Mouse (Mus musculus) Patski (cell line): ENCODE data around the gene Parg. TPM values are rescaled to one million over a fixed set of nuclear protein-coding genes. Genes with fewer than 3 reads are reported as not detected.

Experiments
- ATAC-seq: fragments of 100-300 bp; one replicate; pipeline ENCODE4 v1.8.0; 2021
- CTCF ChIA-PET: fragments of 350-600 bp; sonication (Branson Sonifier 250); formaldehyde crosslinking; loops from one replicate; lab custom pipeline; 2022; ENCODE audit warnings: inconsistent platforms; lab: Charles Lee
- POLR2A ChIA-PET: fragments of 350-600 bp; sonication (Branson Sonifier 250); formaldehyde crosslinking; loops from one replicate; lab custom pipeline; 2022; ENCODE audit warnings: antibody characterized with exemption, inconsistent platforms; lab: Charles Lee
- DNase-seq: peaks from one replicate; pipeline ENCODE4 v3.0.0-alpha.2; 2011; ENCODE audit warnings: low read depth, low spot score
- H3K27me3 ChIP-seq: fragments of 371-371 bp; one replicate; pipeline ENCODE4 v1.5.1; 2021
- CTCF ChIP-seq: fragments of 100-300 bp; IDR thresholded peaks from one replicate; pipeline ENCODE4 v1.5.1; 2021
- in situ Hi-C: fragments of 300-500 bp; cut with MboI; formaldehyde crosslinking; loops from 3 replicates; pipeline ENCODE4 v1.11.1; 2018; ENCODE audit warnings: low pct_unique_long_range_greater_than_20kb, mixed read lengths
- polyA plus RNA-seq: library from polyadenylated mRNA; unstranded; gene quantifications from one replicate; pipeline ENCODE4 v1.2.3, GENCODE M21; 2021

The Parg gene
- polyA plus RNA-seq, 1 experiment from 2014 or later, result 27.8 TPM

DNA sequence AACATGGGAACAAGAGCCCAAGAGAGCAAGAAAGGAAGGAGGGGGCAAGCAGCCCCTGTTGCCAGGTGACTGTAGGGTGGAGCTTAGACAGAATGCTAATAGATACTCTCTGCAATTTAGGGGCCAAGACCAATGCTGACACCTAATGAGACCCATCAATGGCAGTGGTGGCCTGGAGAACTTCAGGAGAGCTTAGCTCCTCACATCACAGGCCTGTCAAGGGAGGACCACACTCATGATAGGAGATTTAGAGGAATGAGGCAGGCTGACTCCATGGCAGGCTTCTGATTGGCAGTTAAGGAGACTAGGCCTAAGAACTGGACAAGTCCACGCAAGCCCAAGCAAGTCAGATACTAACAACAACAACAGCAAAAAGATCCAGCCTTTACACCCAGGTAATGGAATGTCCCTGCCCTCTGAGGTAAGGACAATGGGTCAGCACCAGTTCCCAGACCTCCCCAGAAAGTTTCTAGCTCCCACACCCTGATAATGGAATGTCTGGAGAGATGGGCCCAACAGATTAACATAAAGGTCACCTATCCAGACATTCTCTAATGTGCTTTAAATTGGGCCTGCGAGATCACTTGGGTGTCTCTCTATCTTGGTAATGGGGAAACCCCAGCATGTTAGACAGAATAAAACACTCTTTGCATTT lies 109.8 kb downstream of the Parg start:
- ChIA-PET POLR2A (no interaction called here), CTCF (no interaction called here)
- no peaks in the 10 kb centered on the region for H3K27me3 ChIP-seq
- no peak for ATAC-seq
- DNase-seq, result no peak
- TF ChIP-seq CTCF, result no peak
- in situ Hi-C loops, result no loop called here

DNA sequence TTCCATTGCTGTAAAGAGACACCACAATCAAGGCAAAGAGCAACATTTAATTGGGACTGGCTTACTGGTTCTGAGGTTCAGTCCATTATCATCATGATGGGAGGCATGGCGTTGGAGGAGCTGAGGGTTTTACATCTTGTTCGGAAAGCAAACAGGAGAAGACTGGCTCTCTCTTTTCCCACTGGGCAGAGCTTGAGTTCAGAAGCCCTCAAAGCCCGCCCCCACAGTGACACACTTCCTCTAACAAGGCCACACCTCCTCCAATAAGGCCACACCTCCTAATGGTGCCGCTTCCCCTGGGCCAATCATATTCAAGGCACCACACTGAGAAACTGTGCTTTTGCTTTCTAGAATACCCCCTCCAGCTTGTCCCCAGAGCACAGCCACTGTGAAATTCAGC lies 116.1 kb downstream of the Parg start:
- in situ Hi-C loops, result no loop called here
- TF ChIP-seq CTCF, result no peak
- CTCF ChIA-PET, result no interaction called here
- peaks cover 11% of the 10 kb centered on the region for H3K27me3 ChIP-seq
- POLR2A ChIA-PET, result interaction anchor here (0.6 kb wide), 1 partner anchor 292 kb away, joined by 3 read pairs; no protein-coding TSS in a partner anchor
- no peak for DNase-seq
- ATAC-seq, result no peak

DNA sequence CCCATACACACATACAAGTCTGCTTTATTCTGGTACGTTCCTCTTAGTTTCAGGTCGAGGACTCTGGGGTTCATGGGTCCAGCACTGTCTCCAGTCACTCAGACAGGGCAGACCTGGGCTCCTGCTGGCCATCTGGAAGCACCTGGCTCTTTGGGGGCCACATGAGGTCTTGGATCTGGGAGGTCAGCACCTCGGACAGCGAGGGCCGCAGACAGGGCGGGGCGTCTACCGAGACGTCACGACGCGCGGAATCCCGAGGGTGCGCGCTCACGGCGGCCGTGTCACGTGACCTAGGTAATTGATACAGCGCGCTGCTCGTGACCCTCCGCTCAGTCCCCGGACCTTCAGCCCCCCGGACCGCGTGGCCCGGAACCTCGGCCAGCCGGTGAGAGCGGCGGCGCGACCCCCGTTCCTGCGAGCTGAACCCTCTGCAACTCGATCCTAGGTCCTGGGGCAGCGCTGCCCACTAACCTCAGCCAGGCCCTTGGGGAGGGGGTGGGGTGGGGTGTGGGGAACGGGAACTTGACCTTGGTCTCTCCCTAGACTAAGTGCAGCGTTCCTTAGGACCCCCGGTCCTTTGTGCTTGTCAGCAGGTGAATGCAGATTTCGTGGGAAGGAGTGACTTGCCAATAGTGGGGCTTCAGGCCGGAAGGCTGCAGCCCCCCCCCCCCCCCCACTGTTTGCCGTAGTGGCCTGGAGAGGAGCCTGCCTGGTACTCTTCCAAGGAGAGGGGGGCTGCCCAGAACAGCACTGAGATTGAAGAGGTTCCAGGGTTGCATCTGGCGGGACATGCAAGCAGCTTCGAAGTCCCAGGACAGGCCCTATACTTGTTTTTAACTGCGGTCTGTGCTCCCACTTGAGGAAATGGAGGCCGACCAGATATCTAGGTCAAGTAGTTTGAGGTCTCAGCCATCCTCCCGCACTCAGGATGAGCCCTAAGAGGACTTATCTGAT lies 120.3 kb downstream of the Parg start, which contains the start of gene Ogdhl:
TSS of gene Ogdhl (plus strand) at position 288 of the 954 bp plus-strand sequence.
- in situ Hi-C loops, result no loop called here
- TF ChIP-seq CTCF, result no peak
- H3K27me3 ChIP-seq, result peaks cover 8% of the 10 kb centered on the region
- DNase-seq (peak; percentile 22), ATAC-seq (peak; percentile 53)
- ChIA-PET CTCF (no interaction called here), POLR2A (no interaction called here)

DNA sequence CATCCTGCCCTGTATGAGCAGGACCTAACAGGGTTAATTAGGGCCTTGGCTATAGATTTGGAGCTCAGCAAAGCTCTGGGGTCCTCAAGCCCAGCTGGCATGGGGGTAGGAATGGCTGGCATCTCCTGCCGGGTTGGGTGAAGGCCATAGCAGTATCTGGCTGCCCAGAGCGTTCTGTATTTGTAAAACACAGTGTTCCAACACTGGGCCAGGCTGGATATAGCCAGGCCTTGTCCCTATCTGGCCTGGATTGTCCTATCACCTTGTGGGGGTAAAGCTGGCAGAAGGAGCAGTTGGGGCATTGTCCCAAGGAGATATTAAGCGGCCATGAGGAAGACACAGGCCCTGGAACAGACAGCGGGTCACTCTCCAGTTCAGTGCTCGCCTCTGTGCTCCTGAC lies 121.5 kb downstream of the Parg start:
- DNase-seq, result no peak
- ChIA-PET POLR2A (no interaction called here), CTCF (no interaction called here)
- in situ Hi-C loops, result no loop called here
- TF ChIP-seq CTCF, result no peak
- H3K27me3 ChIP-seq, result peaks cover 5% of the 10 kb centered on the region
- no peak for ATAC-seq

DNA sequence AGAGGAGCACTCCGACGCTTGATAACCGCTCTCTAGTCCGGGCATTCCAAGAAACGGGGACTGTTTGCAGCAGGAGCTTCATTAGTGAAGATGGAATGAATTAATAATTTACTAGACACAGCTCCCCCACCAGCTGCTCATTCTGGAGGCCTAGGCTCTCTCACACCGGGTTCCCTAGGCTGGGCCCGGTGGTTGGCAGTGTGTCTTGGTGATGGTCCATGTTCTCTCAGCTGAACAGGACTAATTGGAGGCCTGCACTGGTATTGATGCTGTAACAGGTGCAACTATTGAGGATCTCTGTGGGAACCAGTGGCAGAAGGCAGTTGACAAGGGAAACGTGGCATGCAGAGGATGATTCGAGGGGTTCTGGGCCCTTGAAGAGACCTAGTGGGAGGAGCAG lies 125.6 kb downstream of the Parg start:
- H3K27me3 ChIP-seq, result no peaks in the 10 kb centered on the region
- no peak for TF ChIP-seq CTCF
- ChIA-PET CTCF (no interaction called here), POLR2A (no interaction called here)
- ATAC-seq (no peak), DNase-seq (no peak)
- in situ Hi-C loops, result no loop called here

DNA sequence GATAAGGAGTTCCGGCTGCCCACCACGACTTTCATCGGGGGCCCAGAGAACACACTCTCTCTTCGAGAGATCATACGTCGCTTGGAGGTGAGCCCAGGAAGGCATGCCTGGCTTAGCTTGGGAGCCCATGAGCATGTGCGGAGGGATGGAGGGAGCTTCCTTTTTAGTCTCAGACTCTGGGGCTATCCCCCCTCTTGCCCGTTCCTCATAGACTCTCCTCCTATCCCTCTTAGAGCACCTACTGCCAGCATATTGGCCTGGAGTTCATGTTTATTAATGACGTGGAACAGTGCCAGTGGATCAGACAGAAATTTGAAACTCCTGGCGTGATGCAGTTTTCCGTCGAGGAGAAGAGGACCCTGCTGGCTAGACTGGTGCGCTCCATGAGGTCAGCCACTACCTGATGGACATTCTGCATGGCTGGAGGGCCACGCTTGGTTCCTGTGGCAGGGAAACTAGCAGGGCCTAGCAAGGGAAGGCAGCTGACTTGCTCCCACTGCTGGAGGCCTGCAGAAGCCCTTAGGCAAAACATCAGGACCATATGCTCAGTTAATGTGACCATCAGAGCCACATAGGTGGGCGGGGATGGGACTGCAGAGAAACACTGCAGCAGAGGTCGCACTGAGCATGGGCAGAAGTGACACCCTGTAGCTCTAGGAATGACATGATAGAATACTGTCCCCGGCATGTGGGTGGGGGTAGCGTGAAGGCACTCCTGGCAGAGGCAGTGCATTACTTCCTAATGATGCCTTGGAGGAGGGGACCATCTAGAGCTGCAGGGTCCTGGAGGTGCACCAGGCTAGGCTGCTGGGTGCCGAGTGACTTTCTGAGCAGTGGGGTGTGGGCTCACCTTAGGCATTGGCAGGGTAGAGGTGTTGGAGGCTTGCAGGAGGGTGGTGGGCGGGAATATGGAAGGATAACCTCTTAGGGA lies 131.0 kb downstream of the Parg start:
- ATAC-seq (no peak), DNase-seq (no peak)
- in situ Hi-C loops, result no loop called here
- TF ChIP-seq CTCF, result no peak
- no peaks in the 10 kb centered on the region for H3K27me3 ChIP-seq
- POLR2A ChIA-PET, result no interaction called here
- CTCF ChIA-PET, result no interaction called here

DNA sequence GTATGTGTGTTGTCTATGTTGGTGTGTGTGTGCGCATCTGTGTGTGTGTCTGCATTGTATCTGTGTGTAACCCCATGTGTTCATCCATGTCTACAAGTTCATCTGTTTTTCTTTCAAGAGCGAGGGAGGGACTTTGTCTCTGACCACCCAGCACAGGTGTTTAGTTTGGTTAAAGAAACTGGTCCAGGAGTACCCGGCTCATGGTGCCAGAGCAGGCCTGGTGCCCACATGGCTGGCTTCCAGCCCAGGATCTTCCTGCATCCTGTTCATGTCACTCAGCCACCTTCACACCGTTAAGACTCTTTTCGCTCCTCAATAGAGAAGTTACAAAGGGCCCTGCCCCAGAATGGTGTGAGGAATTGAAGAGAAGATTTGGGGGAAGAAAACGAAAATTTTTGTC lies 134.3 kb downstream of the Parg start:
- in situ Hi-C loops, result no loop called here
- ATAC-seq (no peak), DNase-seq (no peak)
- POLR2A ChIA-PET, result no interaction called here
- CTCF ChIA-PET, result no interaction called here
- TF ChIP-seq CTCF, result no peak
- H3K27me3 ChIP-seq, result no peaks in the 10 kb centered on the region

DNA sequence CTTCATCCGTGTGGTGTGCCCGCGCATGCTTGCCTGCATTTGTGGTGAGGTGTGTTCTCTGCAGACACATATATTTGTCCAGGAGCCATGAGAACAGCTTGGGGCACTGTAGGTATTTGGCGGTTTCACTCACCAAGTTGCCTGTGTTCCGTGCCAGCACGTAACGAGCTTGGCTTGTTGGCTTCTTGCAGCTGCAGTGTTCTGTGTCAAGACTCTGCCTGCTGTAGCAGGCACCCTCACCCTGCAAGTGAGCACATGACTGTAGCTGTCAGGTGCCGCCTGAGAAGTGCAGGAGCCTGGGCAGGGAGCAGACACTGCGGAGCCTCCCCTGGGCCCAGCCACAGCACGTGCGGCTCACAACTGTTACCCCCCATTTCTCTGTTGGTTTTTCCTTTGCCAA lies 134.8 kb downstream of the Parg start:
- CTCF ChIA-PET, result no interaction called here
- no peak for ATAC-seq
- H3K27me3 ChIP-seq, result no peaks in the 10 kb centered on the region
- TF ChIP-seq CTCF, result no peak
- no peak for DNase-seq
- in situ Hi-C loops, result no loop called here
- POLR2A ChIA-PET, result no interaction called here

DNA sequence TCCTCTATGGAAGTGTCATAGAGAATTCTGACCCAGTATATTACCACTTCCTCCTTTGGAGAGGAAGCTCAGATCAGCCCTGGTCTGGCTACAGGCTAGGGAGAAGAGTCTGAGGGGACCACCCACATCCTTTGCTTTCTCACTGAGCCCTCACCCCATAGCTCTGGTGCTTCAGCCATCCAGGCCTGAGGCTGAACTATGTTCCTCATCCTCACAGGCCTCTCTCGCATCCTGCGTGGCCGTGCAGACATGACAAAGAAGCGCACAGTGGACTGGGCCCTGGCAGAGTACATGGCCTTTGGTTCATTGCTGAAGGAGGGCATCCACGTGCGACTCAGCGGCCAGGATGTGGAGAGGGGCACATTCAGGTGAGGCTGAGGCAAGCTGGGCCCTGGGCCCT lies 140.1 kb downstream of the Parg start:
- no peak for TF ChIP-seq CTCF
- ChIA-PET POLR2A (no interaction called here), CTCF (no interaction called here)
- no peaks in the 10 kb centered on the region for H3K27me3 ChIP-seq
- no peak for ATAC-seq
- in situ Hi-C loops, result no loop called here
- DNase-seq, result no peak

DNA sequence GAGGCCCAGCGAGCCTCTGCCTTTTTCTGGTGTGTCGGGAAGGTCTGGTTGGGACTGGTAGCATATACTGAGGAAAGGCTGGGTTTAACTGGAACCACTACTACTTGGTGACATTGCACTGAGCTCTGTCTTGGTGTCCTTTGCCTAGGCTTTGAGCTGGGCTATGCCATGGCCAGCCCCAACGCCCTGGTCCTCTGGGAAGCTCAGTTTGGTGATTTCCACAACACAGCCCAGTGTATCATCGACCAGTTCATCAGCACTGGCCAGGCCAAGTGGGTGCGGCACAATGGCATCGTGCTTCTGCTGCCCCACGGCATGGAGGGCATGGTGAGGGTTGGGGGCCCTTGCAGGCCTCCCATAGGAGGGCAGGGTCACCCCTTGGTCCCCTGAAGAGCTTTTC lies 142.4 kb downstream of the Parg start:
- no peak for TF ChIP-seq CTCF
- in situ Hi-C loops, result no loop called here
- POLR2A ChIA-PET, result no interaction called here
- DNase-seq, result no peak
- CTCF ChIA-PET, result no interaction called here
- ATAC-seq, result no peak
- H3K27me3 ChIP-seq, result no peaks in the 10 kb centered on the region
